Mouse (Mus musculus): Measurements from ENCODE around the gene Dynlt1b.
"Not testable (repeated sequence)": the region's sequence is repeated elsewhere in the genome, so short reads cannot be mapped to it uniquely, and the experiment has no call there.

Gene Dynlt1b

DNA sequence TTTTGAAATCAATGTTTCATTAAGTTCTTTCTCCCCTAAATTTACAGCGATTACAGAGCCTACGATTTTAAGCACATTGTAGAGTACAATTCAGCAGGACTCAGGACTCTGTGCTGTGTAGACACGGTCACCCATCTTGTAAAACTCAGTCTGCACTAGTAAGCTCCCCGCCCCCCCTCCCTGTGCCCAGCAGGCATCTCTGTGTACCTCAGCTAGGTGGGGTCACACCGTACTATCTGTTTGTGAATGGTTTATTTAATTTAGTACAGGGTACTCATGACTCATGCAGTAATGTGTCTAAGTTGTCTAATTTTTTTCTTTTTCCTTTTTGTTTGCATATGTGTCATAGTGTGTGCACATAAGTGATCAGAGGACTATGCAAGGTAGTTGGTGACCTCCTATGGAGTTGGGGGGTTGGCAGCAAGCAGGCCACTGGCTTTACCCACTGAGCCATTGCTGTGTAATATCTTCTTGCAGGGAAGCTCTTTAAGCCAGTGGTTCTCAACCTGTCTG is 31.2 kb downstream of the Dynlt1b start:
- H3K4me3 ChIP-seq (replicated peaks; ENCODE audit: low read length); H3K9me3 ChIP-seq (ENCODE audit: low read length); H3K27me3 ChIP-seq (ENCODE audit: insufficient read depth, low read length); H3K4me1 ChIP-seq (replicated peaks; ENCODE audit: low read depth, low read length): not testable (repeated sequence)
- H3K36me3 ChIP-seq (ENCODE audit: insufficient read depth, low read length): peaks cover 39% of the 10 kb centered on the region

DNA sequence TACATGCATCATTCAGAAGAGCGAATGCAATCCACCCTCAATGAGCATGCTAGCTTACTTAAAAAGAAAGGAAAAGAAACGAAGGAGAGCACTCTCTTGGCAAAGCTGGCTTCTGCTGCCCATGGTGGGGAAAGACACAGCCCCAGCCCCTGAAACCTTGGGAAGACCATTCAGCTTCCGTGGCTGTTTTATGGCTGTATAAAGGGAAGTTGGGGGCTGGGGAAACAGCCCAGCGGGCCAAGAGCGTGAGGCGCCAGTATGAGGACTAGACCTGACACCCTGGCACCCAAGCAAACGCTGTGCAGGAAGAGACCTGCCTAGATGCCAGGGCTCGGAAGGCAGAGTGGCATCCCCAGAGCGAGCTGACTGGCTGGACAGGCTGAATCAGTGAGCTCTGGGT is 35.8 kb downstream of the Dynlt1b start:
- not testable (repeated sequence) for H3K9me3 ChIP-seq (ENCODE audit: low read length); H3K4me3 ChIP-seq (replicated peaks; ENCODE audit: low read length); H3K27me3 ChIP-seq (ENCODE audit: insufficient read depth, low read length)
- peaks cover 24% of the 10 kb centered on the region for H3K4me1 ChIP-seq (replicated peaks; ENCODE audit: low read depth, low read length)
- peaks cover 20% of the 10 kb centered on the region for H3K36me3 ChIP-seq (ENCODE audit: insufficient read depth, low read length)

GRCm38 (mm10) chr17:6467638-6468461 is 37.9 kb downstream of the Dynlt1b start:
- H3K27me3 ChIP-seq (ENCODE audit: insufficient read depth, low read length); H3K9me3 ChIP-seq (ENCODE audit: low read length): not testable (repeated sequence)
- peaks cover 16% of the 10 kb centered on the region for H3K36me3 ChIP-seq (ENCODE audit: insufficient read depth, low read length)
- peak overlapping the region; percentile 53 for H3K4me3 ChIP-seq (replicated peaks; ENCODE audit: low read length)
- peaks cover 30% of the 10 kb centered on the region for H3K4me1 ChIP-seq (replicated peaks; ENCODE audit: low read depth, low read length)

- Histone ChIP-seq H3K36me3 (ENCODE audit: insufficient read depth, low read length) (peaks cover 13% of the 10 kb centered on the region), H3K27me3 (ENCODE audit: insufficient read depth, low read length) (peaks cover 14% of the 10 kb centered on the region), H3K4me1 (replicated peaks; ENCODE audit: low read depth, low read length) (peaks cover 42% of the 10 kb centered on the region)
- H3K9me3 ChIP-seq (ENCODE audit: low read length); H3K4me3 ChIP-seq (replicated peaks; ENCODE audit: low read length): not testable (repeated sequence)
Measured at GRCm38 (mm10) chr17:6470031-6470430, 40.1 kb downstream of the Dynlt1b start.

- not testable (repeated sequence) for H3K36me3 ChIP-seq (ENCODE audit: insufficient read depth, low read length)
Measured at GRCm38 (mm10) chr17:6470671-6471070, 40.8 kb downstream of the Dynlt1b start.

DNA sequence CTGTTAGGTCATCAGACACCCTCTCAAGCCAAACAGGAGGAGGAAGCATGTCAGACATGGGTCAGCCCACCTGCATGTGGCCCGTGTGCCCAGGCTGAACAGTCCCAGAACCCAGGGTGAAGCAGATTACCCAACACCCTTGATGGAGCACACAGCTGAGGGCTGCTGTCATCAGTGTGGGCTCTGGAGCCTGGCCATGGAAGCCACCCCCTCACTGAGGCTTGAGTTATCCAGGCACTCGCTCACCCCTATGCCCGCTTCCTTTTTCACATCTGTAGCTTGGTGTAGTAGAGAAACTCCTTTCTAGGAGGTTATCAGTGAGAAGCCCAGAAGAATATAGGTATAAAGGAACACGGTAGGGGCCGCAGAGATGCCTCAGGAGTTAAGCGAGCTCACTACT is 45.4 kb downstream of the Dynlt1b start:
- H3K36me3 ChIP-seq (ENCODE audit: insufficient read depth, low read length); H3K9me3 ChIP-seq (ENCODE audit: low read length); H3K4me3 ChIP-seq (replicated peaks; ENCODE audit: low read length): not testable (repeated sequence)
- Histone ChIP-seq H3K4me1 (replicated peaks; ENCODE audit: low read depth, low read length) (peaks cover 52% of the 10 kb centered on the region), H3K27me3 (ENCODE audit: insufficient read depth, low read length) (peaks cover 42% of the 10 kb centered on the region)

More at GRCm38 (mm10) chr17:6470671-6471070, 40.8 kb downstream of the Dynlt1b start:
- not testable (repeated sequence) for H3K9me3 ChIP-seq (ENCODE audit: low read length); H3K4me3 ChIP-seq (replicated peaks; ENCODE audit: low read length)
- Histone ChIP-seq H3K4me1 (replicated peaks; ENCODE audit: low read depth, low read length) (peaks cover 48% of the 10 kb centered on the region), H3K27me3 (ENCODE audit: insufficient read depth, low read length) (peaks cover 20% of the 10 kb centered on the region)

DNA sequence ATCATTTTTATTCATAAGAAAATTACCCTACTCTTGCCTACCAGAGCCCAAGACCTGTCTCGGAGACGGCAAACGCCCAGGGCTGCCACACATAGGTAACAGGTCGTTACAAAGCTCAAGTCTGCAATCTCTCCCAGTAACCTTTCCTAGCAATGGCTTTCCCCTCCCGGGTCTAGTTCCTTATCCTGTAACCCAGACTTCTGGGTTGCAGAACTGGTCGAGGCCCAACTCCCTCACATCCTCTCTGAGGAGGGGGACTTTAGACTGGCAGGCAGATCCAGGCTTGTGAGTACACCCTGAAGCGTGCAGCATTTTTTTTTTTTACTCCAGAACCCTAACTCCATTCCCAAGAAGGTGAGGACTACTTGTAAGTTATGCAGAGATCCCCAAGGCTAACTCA is 46.0 kb downstream of the Dynlt1b start:
- H3K9me3 ChIP-seq (ENCODE audit: low read length); H3K36me3 ChIP-seq (ENCODE audit: insufficient read depth, low read length): not testable (repeated sequence)
- peaks cover 47% of the 10 kb centered on the region for H3K27me3 ChIP-seq (ENCODE audit: insufficient read depth, low read length)
- H3K4me1 ChIP-seq (replicated peaks; ENCODE audit: low read depth, low read length): peaks cover 58% of the 10 kb centered on the region
- peak overlapping the region; percentile 89 for H3K4me3 ChIP-seq (replicated peaks; ENCODE audit: low read length)

- H3K36me3 ChIP-seq (ENCODE audit: insufficient read depth, low read length); H3K9me3 ChIP-seq (ENCODE audit: low read length): not testable (repeated sequence)
- Histone ChIP-seq H3K4me3 (replicated peaks; ENCODE audit: low read length) (peak overlapping the region; percentile 89), H3K4me1 (replicated peaks; ENCODE audit: low read depth, low read length) (peaks cover 64% of the 10 kb centered on the region), H3K27me3 (ENCODE audit: insufficient read depth, low read length) (peaks cover 50% of the 10 kb centered on the region)
Measured at GRCm38 (mm10) chr17:6476495-6476947, 46.6 kb downstream of the Dynlt1b start.

DNA sequence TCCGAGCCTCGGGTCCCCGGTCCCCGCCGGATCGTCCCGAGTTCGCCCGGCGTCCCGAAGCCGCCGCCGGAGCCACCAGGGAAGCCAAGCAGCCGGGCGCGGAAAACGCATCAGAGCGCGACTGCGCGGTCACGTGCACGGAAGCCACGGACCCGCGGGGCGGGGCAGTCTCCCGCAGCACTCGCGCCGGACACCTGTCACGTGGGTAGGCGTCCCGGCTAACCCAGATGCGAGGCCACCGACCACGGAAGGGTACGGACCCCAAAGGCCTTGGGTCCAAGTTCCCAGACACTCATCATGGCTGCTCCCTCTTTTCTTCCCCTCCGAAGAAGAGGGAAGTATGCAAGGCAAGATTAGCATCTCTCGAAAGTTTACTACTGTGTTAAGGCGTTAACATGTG is 47.1 kb downstream of the Dynlt1b start:
- peaks cover 63% of the 10 kb centered on the region for H3K4me1 ChIP-seq (replicated peaks; ENCODE audit: low read depth, low read length)
- peak overlapping the region; percentile 89 for H3K4me3 ChIP-seq (replicated peaks; ENCODE audit: low read length)
- peaks cover 54% of the 10 kb centered on the region for H3K27me3 ChIP-seq (ENCODE audit: insufficient read depth, low read length)
- H3K9me3 ChIP-seq (ENCODE audit: low read length); H3K36me3 ChIP-seq (ENCODE audit: insufficient read depth, low read length): not testable (repeated sequence)

- H3K27me3 ChIP-seq (ENCODE audit: insufficient read depth, low read length): peaks cover 36% of the 10 kb centered on the region
- peaks cover 40% of the 10 kb centered on the region for H3K4me1 ChIP-seq (replicated peaks; ENCODE audit: low read depth, low read length)
- H3K9me3 ChIP-seq (ENCODE audit: low read length); H3K36me3 ChIP-seq (ENCODE audit: insufficient read depth, low read length); H3K4me3 ChIP-seq (replicated peaks; ENCODE audit: low read length): not testable (repeated sequence)
Measured at GRCm38 (mm10) chr17:6480855-6481589, 51.1 kb downstream of the Dynlt1b start.

- not testable (repeated sequence) for H3K9me3 ChIP-seq (ENCODE audit: low read length); H3K36me3 ChIP-seq (ENCODE audit: insufficient read depth, low read length); H3K4me3 ChIP-seq (replicated peaks; ENCODE audit: low read length)
- Histone ChIP-seq H3K4me1 (replicated peaks; ENCODE audit: low read depth, low read length) (peaks cover 38% of the 10 kb centered on the region), H3K27me3 (ENCODE audit: insufficient read depth, low read length) (peaks cover 35% of the 10 kb centered on the region)
Measured at GRCm38 (mm10) chr17:6481590-6481963, 51.7 kb downstream of the Dynlt1b start.

DNA sequence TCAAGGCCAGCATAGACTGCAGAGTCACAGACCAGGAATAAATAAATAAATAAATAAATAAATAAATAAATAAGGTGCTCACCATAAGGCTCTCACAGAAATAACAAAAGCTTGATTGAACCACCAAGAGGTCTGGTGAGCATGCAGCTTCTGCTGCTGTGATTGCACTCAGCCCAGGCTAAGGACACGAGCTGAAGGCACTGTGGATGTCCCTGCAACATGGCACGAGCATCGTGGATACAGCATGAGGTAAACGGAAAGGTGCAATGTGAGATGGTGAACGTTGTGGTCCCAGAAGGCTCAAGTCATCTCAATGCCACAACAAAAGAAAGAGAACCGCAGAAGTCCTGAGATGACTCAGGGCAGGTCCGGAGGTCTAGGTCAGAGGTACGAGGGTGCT is 52.3 kb downstream of the Dynlt1b start:
- H3K4me1 ChIP-seq (replicated peaks; ENCODE audit: low read depth, low read length): peaks cover 38% of the 10 kb centered on the region
- not testable (repeated sequence) for H3K9me3 ChIP-seq (ENCODE audit: low read length); H3K36me3 ChIP-seq (ENCODE audit: insufficient read depth, low read length); H3K4me3 ChIP-seq (replicated peaks; ENCODE audit: low read length)
- peaks cover 28% of the 10 kb centered on the region for H3K27me3 ChIP-seq (ENCODE audit: insufficient read depth, low read length)

Data from E14TG2a.4 (cell line).